Mouse (Mus musculus) heart, postnatal 25 days (tissue): ENCODE results near the gene Olfr1184. TPM values are rescaled to one million over a fixed set of nuclear protein-coding genes. Genes with fewer than 3 reads are reported as not detected.
"Not testable (repeated sequence)": the region's sequence is repeated elsewhere in the genome, so short reads cannot be mapped to it uniquely, and the experiment has no call there.

Experiments
- DNase-seq: peaks from one replicate; pipeline ENCODE4 v3.0.0; 2022; ENCODE audit warnings: low spot score
- intact Hi-C: fragments of 180-260 bp; cut with DNase I; formaldehyde crosslinking; loops from one replicate; pipeline ENCODE4 v1.15.1; 2025
- total RNA-seq, 2 experiments: library from RNA; stranded (reverse); gene quantifications; 2 replicates each; pipeline ENCODE4 v1.2.3; 2021

Olfr1184 gene
- total RNA-seq, result not detected

- no peak for DNase-seq
- intact Hi-C loops, result no loop called here
Observed at GRCm38 (mm10) chr2:88483298-88483697, at the start of gene Olfr1184. Olfr1184 (plus strand) TSS chr2:88483598.

DNA sequence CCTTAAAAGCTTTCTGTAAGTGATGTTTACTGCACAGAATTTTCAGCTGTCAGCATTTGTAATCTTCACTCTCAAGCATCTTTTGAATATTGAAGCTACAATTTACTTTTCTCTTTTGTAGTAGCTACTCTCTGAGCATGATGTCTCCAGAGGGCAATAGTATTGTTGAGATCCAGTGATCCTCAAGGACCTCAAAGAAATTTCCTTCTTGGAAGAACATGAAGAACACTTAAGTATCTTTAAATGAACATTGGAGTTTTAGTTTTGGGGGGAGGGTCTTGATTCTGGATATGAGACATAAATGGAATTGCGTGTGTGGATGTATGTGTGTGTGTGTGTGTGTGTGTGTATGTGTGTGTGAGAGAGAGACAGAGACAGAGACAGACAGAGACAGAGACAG, 34.4 kb upstream of the Olfr1184 start, which contains the start of gene Gm13757:
Gm13757 (minus strand) TSS at position 101 of the 400 bp plus-strand sequence.
- intact Hi-C loops, result no loop called here
- DNase-seq, result no peak

GRCm38 (mm10) chr2:88454567-88454966, 28.8 kb upstream of the Olfr1184 start, which contains the start of gene Olfr1183:
Olfr1183 (plus strand) TSS chr2:88454867.
- not testable (repeated sequence) for DNase-seq

GRCm38 (mm10) chr2:88493020-88493419, 9.6 kb downstream of the Olfr1184 start, which contains the start of gene Olfr1185-ps1:
Olfr1185-ps1 (plus strand) TSS chr2:88493320.
- intact Hi-C loops, result no loop called here

More at GRCm38 (mm10) chr2:88454567-88454966, 28.8 kb upstream of the Olfr1184 start, which contains the start of gene Olfr1183:
- intact Hi-C loops, result not testable (repeated sequence)

GRCm38 (mm10) chr2:88518251-88518650, 34.9 kb downstream of the Olfr1184 start, which contains the start of gene Olfr1186:
Olfr1186 (plus strand) TSS chr2:88518551.
- intact Hi-C loops, result no loop called here
- no peak for DNase-seq

More at GRCm38 (mm10) chr2:88493020-88493419, 9.6 kb downstream of the Olfr1184 start, which contains the start of gene Olfr1185-ps1:
- no peak for DNase-seq

DNA sequence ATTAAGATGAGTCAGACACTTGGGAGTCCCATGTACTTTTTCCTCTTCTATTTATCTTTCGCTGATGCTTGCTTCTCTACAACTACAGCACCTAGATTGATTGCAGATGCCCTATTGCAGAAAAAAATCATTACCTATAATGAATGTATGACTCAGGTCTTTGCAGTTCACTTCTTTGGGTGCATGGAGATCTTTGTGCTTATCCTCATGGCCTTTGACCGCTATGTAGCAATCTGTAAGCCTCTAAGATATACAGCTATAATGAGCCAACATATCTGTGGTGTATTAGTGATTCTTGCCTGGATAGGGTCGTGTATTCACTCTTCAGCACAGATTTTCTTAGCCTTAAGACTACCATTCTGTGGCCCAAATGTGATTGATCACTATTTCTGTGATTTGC, 42.3 kb downstream of the Olfr1184 start:
- no peak for DNase-seq
- intact Hi-C loops, result no loop called here

Other genes with a start within 250 kb of the Olfr1184 start
- gene Olfr1173, start 203.7 kb upstream of the Olfr1184 start, total RNA-seq, result not detected
- not detected for gene Olfr1174-ps, start 168.5 kb upstream of the Olfr1184 start, total RNA-seq
- not detected for gene Olfr1175-ps, start 156.4 kb upstream of the Olfr1184 start, total RNA-seq
- gene Olfr1176, start 146.9 kb upstream of the Olfr1184 start, total RNA-seq, result not detected
- gene Olfr1177-ps, start 137.1 kb upstream of the Olfr1184 start, total RNA-seq, result not detected
- not detected for gene Olfr1178, start 96.5 kb upstream of the Olfr1184 start, total RNA-seq
- gene Olfr1179, start 77.1 kb upstream of the Olfr1184 start, total RNA-seq, result not detected
- gene Olfr1180, start 64.4 kb upstream of the Olfr1184 start, total RNA-seq, result not detected
- gene Olfr1181, start 57.4 kb upstream of the Olfr1184 start, total RNA-seq, result not detected
- not detected for gene Gm13757, start 34.5 kb upstream of the Olfr1184 start, total RNA-seq
- gene Olfr1183, start 28.7 kb upstream of the Olfr1184 start, total RNA-seq, result not detected
- gene Olfr1185-ps1, start 9.7 kb downstream of the Olfr1184 start, total RNA-seq, result not detected
- gene Olfr1186, start 35.0 kb downstream of the Olfr1184 start, total RNA-seq, result not detected
- gene Olfr1188, start 73.3 kb downstream of the Olfr1184 start, total RNA-seq, result not detected
- gene Olfr1189, start 102.9 kb downstream of the Olfr1184 start, total RNA-seq, result not detected
- not detected for gene Olfr1191-ps1, start 156.9 kb downstream of the Olfr1184 start, total RNA-seq
- not detected for gene Olfr1192-ps1, start 164.9 kb downstream of the Olfr1184 start, total RNA-seq
- not detected for gene Olfr1193, start 192.0 kb downstream of the Olfr1184 start, total RNA-seq
- not detected for gene Olfr1195, start 205.6 kb downstream of the Olfr1184 start, total RNA-seq
- gene Olfr1196, start 221.0 kb downstream of the Olfr1184 start, total RNA-seq, result not detected
- gene Olfr1197, start 248.8 kb downstream of the Olfr1184 start, total RNA-seq, result not detected